Mouse (Mus musculus) frontal cortex, postnatal 36 days (tissue): ENCODE results near the gene Lsp1.

Experiments
- DNase-seq, 2 experiments: peaks; one replicate each; pipeline ENCODE4 v3.0.0; 2022; ENCODE audit warnings: low spot score in 2 of 2

Gene Lsp1

GRCm38 (mm10) chr7:142538291-142538690, 77.7 kb downstream of the Lsp1 start:
- DNase-seq = no peak

- no peak for DNase-seq
Measured at GRCm38 (mm10) chr7:142538766-142539165, 78.2 kb downstream of the Lsp1 start.

DNA sequence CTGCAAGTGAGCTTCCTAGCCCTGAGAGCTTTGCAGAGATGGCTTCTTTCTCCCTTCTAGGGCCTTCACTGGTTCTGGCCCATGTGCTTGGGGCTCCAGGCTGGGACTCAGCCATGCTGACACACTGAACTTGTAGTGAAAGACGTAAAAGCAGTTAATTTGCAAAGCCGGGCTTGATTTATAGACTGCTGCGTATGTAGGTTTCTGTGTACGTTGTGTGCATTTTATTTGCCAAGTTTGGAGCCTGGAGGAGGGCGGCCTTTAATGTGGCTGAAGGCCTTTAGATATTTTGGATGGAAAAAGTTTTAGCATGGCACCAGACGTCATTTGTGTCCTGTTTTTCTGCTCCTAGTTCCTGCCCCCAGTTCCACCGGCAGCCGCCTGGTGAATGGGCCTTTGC, 79.2 kb downstream of the Lsp1 start:
- no peak for DNase-seq

GRCm38 (mm10) chr7:142542771-142543303, 82.2 kb downstream of the Lsp1 start:
- DNase-seq = no peak
